Mouse (Mus musculus) liver, embryonic 13.5 days (tissue): ENCODE measurements around the gene H2al1e. TPM values are rescaled to one million over a fixed set of nuclear protein-coding genes. Genes with fewer than 3 reads are reported as not detected.
"Not testable (repeated sequence)": the region's sequence is repeated elsewhere in the genome, so short reads cannot be mapped to it uniquely, and the experiment has no call there.

ENCODE experiments used
- ATAC-seq: fragments of 200-750 bp; cut with Nextera tagmentation; 2 replicates; pipeline ENCODE4 v1.8.0; 2017; ENCODE audit warnings: low read depth, mild to moderate bottlenecking, moderate number of reproducible peaks, moderate library complexity
- DNase-seq: peaks from one replicate; pipeline ENCODE4 v3.0.0; 2022
- H3K27ac ChIP-seq: fragments of 300-500 bp; sonication (generic); 2 replicates; pipeline ENCODE4 v1.5.1; 2015; ENCODE audit warnings: moderate library complexity, mild to moderate bottlenecking, inconsistent platforms
- H3K27me3 ChIP-seq: fragments of 300-500 bp; sonication (generic); 2 replicates; pipeline ENCODE4 v1.6.1; 2015; ENCODE audit warnings: mild to moderate bottlenecking, inconsistent platforms
- H3K36me3 ChIP-seq: fragments of 300-500 bp; sonication (generic); 2 replicates; pipeline ENCODE4 v1.6.1; 2015; ENCODE audit warnings: mild to moderate bottlenecking, inconsistent platforms
- H3K4me1 ChIP-seq: fragments of 300-500 bp; sonication (generic); replicated peaks from 2 replicates; pipeline ENCODE4 v1.6.1; 2015; ENCODE audit warnings: inconsistent platforms
- H3K4me2 ChIP-seq: fragments of 300-500 bp; sonication (generic); 2 replicates; pipeline ENCODE4 v1.6.1; 2015; ENCODE audit warnings: inconsistent platforms, mild to moderate bottlenecking, moderate library complexity
- H3K4me3 ChIP-seq: fragments of 300-500 bp; sonication (generic); replicated peaks from 2 replicates; pipeline ENCODE4 v1.5.1; 2015; ENCODE audit warnings: mild to moderate bottlenecking, inconsistent platforms
- H3K9ac ChIP-seq: fragments of 300-500 bp; sonication (generic); 2 replicates; pipeline ENCODE4 v1.6.1; 2015; ENCODE audit warnings: mild to moderate bottlenecking, inconsistent platforms
- H3K9me3 ChIP-seq: fragments of 300-500 bp; sonication (generic); replicated peaks from 2 replicates; pipeline ENCODE4 v1.6.1; 2016; ENCODE audit warnings: inconsistent platforms
- WGBS: fragments of 180-500 bp; shearing (Covaris S2); methylation state at CpG from one replicate; pipeline ENCODE4 v1.1.7; 2015; ENCODE audit not compliant: insufficient replicate concordance; 5-methylcytosine and 5-hydroxymethylcytosine counted together
- polyA plus RNA-seq: library from polyadenylated mRNA; unstranded; fragments of >200 nt; fragmentation: Nextera tagmentation; extraction: Ambion mirVana; gene quantifications from 2 replicates; pipeline ENCODE4 v1.2.1, GENCODE M21; 2015

Gene H2al1e
- polyA plus RNA-seq: not detected in 2 replicates

- H3K4me1 ChIP-seq, H3K27me3 ChIP-seq, H3K27ac ChIP-seq, DNase-seq, H3K9me3 ChIP-seq, H3K4me3 ChIP-seq, H3K36me3 ChIP-seq, ATAC-seq, H3K4me2 ChIP-seq, H3K9ac ChIP-seq: not testable (repeated sequence)
- no CpG with 5 or more reads among the region's 3 CpGs for WGBS
Observed at GRCm38 (mm10) chrX:11311634-11312033, at the start of gene H2al1e. TSS of gene H2al1e (plus strand) at chrX:11311934.

DNA sequence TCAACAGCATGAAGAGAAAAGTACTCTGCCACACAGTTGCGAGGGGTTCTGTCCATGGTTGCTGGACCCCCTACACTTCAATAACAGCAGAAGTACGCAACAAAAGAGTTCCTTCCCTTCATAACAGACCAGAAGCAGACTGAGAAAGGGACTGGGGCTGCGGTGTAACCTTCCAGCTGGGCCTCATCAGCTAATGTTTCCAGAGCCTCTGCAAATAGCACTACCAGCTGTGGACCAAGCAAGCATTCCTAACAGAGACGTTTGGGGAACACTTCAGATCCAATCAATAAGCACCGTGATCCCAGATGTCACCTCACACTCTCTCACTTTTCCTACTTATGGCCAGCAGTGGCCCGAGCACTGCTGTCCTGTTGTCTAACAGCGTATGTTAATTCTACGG lies 46.8 kb upstream of the H2al1e start:
- H3K4me2 ChIP-seq: no peak overlapping the region
- H3K36me3 ChIP-seq: no peaks in the 10 kb centered on the region
- no peaks in the 10 kb centered on the region; the same call in 1 of the 2 replicates for H3K27me3 ChIP-seq
- H3K9ac ChIP-seq: no peak overlapping the region
- H3K27ac ChIP-seq: no peak overlapping the region
- no peaks in the 10 kb centered on the region for H3K4me1 ChIP-seq
- DNase-seq (no peak), ATAC-seq (no peak)
- 61% methylated on average over 8 of the region's 8 CpGs for WGBS
- no peak overlapping the region for H3K4me3 ChIP-seq
- H3K9me3 ChIP-seq: no peaks in the 10 kb centered on the region

DNA sequence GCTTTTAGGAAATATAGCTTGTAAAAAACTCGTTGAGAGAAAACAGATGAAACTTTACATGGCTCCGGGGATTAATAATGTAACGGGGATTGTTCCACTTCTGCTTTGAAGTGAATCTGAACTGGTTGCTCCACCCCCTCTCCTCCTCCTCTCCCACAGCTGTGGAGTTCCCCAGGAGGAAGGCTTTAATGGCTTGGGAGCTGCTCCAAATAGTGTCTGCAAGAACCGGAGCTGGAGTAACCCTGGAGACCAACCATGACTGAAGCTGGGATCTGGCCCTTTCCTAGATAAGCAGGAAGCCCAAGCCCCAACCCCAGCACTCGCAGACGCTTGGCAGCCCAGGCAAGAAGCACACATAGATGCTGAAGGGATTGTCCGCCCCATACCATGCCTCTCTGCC lies 43.9 kb upstream of the H2al1e start:
- Histone ChIP-seq H3K36me3 (no peaks in the 10 kb centered on the region), H3K27me3 (no peaks in the 10 kb centered on the region; the same call in 1 of the 2 replicates), H3K27ac (no peak overlapping the region), H3K9ac (no peak overlapping the region), H3K4me2 (no peak overlapping the region), H3K4me3 (no peak overlapping the region), H3K9me3 (no peaks in the 10 kb centered on the region), H3K4me1 (no peaks in the 10 kb centered on the region)
- ATAC-seq (no peak), DNase-seq (no peak)
- WGBS: 54% methylated on average over 7 of the region's 7 CpGs

DNA sequence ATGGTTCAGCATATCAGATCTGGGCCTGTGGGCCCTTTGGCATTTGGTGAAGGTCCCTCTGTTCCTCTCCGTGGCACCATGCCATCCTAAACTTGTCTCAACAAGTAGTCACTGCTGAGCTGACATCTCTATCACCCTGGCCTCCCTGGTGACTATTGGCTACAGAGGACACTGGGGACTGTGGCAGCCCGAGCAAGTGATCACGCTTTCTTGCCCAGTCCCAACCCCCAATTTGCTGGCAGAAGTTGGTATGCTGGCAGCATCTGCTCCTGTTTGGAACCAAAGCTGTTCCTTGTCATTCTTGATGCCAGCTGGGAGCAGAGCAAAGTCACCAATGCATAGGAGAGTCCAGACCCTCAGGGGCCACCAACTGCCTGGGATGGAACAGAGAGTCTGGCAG lies 42.7 kb upstream of the H2al1e start:
- no peaks in the 10 kb centered on the region for H3K36me3 ChIP-seq
- H3K4me2 ChIP-seq: no peak overlapping the region
- no peak overlapping the region for H3K27ac ChIP-seq
- H3K9ac ChIP-seq: no peak overlapping the region
- H3K9me3 ChIP-seq: no peaks in the 10 kb centered on the region
- ATAC-seq (no peak), DNase-seq (no peak)
- no peaks in the 10 kb centered on the region for H3K4me1 ChIP-seq
- 74% methylated on average over 3 of the region's 3 CpGs for WGBS
- H3K27me3 ChIP-seq: no peaks in the 10 kb centered on the region; the same call in 1 of the 2 replicates
- H3K4me3 ChIP-seq: no peak overlapping the region

DNA sequence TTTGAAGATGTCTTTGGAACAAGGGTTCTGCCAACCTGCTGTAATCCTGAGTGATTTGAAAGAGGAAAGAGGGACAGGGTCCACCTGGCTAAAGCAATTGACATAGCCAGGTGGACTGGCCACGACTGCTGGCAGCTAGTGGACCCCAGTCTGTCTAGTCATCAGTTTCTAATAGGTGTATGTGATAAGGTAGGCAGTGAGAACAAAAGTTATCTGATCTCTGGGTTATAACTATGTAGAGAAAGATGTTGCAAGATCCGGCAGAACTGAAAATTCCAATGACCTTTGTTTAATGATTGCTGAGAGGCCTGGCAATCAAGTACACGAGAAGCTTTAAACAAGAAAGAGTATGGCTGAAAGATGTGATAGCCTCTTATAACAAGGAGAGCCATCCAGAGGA lies 38.5 kb upstream of the H2al1e start:
- Histone ChIP-seq H3K36me3 (no peaks in the 10 kb centered on the region), H3K9ac (no peak overlapping the region), H3K9me3 (no peaks in the 10 kb centered on the region), H3K4me1 (no peaks in the 10 kb centered on the region), H3K4me2 (no peak overlapping the region), H3K27me3 (no peaks in the 10 kb centered on the region), H3K4me3 (no peak overlapping the region), H3K27ac (no peak overlapping the region)
- ATAC-seq (no peak), DNase-seq (no peak)
- 49% methylated on average over 3 of the region's 3 CpGs for WGBS

DNA sequence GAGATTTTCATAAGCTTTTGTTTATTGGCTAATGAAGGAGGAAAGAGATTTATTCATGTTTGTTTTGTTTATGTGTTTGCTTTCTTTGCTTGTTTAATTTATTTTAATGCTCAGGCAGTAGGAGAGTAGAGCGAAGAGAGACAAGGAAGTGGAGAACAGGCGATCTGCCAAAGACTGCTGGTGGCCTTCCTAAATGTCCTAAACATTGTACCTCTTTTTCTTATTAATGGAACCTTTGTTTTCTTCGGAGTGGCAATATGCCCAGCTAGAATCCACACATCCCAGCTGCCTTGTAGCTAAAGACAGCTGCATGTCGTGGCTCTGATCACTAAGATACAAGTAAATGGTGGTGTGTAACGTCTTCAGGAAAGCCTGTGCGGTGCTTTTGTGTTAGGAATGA lies 34.7 kb upstream of the H2al1e start:
- Histone ChIP-seq H3K9ac (no peak overlapping the region), H3K4me2 (no peak overlapping the region), H3K4me3 (no peak overlapping the region), H3K27me3 (no peaks in the 10 kb centered on the region), H3K9me3 (no peaks in the 10 kb centered on the region), H3K36me3 (no peaks in the 10 kb centered on the region), H3K27ac (no peak overlapping the region), H3K4me1 (no peaks in the 10 kb centered on the region)
- 57% methylated on average over 6 of the region's 6 CpGs for WGBS
- ATAC-seq: no peak
- no peak for DNase-seq

GRCm38 (mm10) chrX:11280741-11281140 lies 31.0 kb upstream of the H2al1e start:
- Histone ChIP-seq H3K9ac (no peak overlapping the region), H3K27me3 (no peaks in the 10 kb centered on the region), H3K9me3 (no peaks in the 10 kb centered on the region), H3K36me3 (no peaks in the 10 kb centered on the region), H3K4me1 (no peaks in the 10 kb centered on the region), H3K4me2 (no peak overlapping the region), H3K27ac (no peak overlapping the region), H3K4me3 (no peak overlapping the region)
- no peak for ATAC-seq
- no peak for DNase-seq
- 39% methylated on average over 2 of the region's 2 CpGs for WGBS

DNA sequence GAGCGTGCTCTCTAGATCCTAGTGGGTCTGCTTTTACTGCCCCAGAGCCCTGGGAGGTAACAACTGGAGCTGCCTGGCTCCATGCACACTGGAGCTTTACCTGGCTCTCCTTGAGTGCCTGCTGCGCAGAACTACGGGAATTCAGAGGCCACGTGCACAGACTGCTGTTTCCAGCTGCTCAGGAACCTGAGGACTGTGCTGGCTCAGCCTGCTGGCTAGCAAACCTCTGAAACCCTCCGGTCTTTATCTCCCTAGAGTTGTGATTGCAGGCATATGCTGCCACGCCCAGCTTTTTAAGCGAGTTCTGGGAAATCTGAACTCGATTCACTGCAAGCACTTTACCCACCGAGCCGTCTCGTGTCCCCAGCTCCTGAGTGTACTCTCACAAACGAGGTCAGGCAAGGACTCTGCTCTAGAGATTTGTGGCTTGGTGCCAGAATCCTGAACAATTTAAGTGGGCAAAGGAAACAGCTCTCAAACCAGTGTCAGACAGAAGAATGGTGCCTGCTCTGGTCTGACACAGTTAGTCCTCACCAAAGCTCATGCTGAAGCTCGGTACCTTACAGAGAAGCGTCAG lies 23.3 kb upstream of the H2al1e start:
- Histone ChIP-seq H3K27me3 (no peaks in the 10 kb centered on the region), H3K9me3 (no peaks in the 10 kb centered on the region), H3K4me2 (no peak overlapping the region), H3K27ac (no peak overlapping the region), H3K4me1 (no peaks in the 10 kb centered on the region), H3K9ac (no peak overlapping the region), H3K4me3 (no peak overlapping the region), H3K36me3 (no peaks in the 10 kb centered on the region)
- WGBS: 53% methylated on average over 14 of the region's 14 CpGs
- ATAC-seq (no peak), DNase-seq (no peak)

- Histone ChIP-seq H3K36me3 (no peaks in the 10 kb centered on the region), H3K27ac (no peak overlapping the region), H3K4me2 (no peak overlapping the region), H3K4me3 (no peak overlapping the region), H3K4me1 (no peaks in the 10 kb centered on the region), H3K9ac (no peak overlapping the region), H3K9me3 (no peaks in the 10 kb centered on the region), H3K27me3 (no peaks in the 10 kb centered on the region)
- DNase-seq (no peak), ATAC-seq (no peak)
- WGBS: 43% methylated on average over 4 of the region's 4 CpGs
Observed at GRCm38 (mm10) chrX:11289244-11289643, 22.5 kb upstream of the H2al1e start.

DNA sequence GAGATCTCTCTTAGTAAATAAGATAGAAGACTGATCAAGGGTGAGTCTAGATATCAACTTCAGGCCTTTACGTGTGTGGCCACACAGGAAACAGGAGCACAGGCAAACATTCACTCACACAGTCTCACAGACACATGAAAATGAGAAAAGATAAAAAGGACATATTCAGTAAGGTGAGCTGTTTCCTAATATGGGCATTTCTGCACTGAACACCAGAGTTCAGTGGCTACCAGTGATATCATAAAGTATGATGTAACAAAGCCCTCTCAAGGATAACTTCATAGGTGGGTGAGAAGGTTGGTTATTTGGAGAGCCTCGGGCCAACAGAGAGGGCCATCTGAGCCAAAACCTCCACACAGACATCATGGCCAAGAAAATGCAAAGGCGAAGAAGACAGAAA lies 12.8 kb upstream of the H2al1e start, which contains the start of gene H2al1a:
Gene H2al1a (plus strand): TSS at position 301 of the 400 bp plus-strand sequence.
- not testable (repeated sequence) for H3K9me3 ChIP-seq, DNase-seq, H3K27me3 ChIP-seq, H3K36me3 ChIP-seq, H3K4me3 ChIP-seq, H3K4me2 ChIP-seq, H3K9ac ChIP-seq, ATAC-seq, H3K27ac ChIP-seq, H3K4me1 ChIP-seq
- WGBS: no CpG with 5 or more reads among the region's 3 CpGs

DNA sequence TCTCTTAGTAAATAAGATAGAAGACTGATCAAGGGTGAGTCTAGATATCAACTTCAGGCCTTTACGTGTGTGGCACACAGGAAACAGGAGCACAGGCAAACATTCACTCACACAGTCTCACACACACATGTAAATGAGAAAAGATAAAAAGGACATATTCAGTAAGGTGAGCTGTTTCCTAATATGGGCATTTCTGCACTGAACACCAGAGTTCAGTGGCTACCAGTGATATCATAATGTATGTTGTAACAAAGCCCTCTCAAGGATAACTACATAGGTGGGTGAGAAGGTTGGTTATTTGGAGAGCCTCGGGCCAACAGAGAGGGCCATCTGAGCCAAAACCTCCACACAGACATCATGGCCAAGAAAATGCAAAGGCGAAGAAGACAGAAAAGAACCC lies 9.6 kb upstream of the H2al1e start, which contains the start of gene H2al1b:
Gene H2al1b (plus strand): TSS at position 301 of the 400 bp plus-strand sequence.
- not testable (repeated sequence) for H3K27me3 ChIP-seq

DNA sequence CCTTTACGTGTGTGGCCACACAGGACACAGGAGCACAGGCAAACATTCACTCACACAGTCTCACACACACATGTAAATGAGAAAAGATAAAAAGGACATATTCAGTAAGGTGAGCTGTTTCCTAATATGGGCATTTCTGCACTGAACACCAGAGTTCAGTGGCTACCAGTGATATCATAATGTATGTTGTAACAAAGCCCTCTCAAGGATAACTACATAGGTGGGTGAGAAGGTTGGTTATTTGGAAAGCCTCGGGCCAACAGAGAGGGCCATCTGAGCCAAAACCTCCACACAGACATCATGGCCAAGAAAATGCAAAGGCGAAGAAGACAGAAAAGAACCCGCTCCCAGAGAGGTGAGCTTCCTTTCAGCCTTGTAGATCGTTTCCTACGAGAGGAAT lies 6.4 kb upstream of the H2al1e start, which contains the start of gene H2al1c:
Gene H2al1c (plus strand): TSS at position 301 of the 400 bp plus-strand sequence.
- WGBS: 66% methylated on average over 2 of the region's 6 CpGs
- H3K9ac ChIP-seq, DNase-seq, H3K27me3 ChIP-seq, H3K4me2 ChIP-seq, H3K36me3 ChIP-seq, H3K27ac ChIP-seq, H3K4me1 ChIP-seq, ATAC-seq, H3K4me3 ChIP-seq, H3K9me3 ChIP-seq: not testable (repeated sequence)

More for the DNA sequence above, 9.6 kb upstream of the H2al1e start, which contains the start of gene H2al1b:
- not testable (repeated sequence) for ATAC-seq, H3K4me3 ChIP-seq, H3K4me2 ChIP-seq, DNase-seq, H3K27ac ChIP-seq, H3K4me1 ChIP-seq, H3K36me3 ChIP-seq, H3K9me3 ChIP-seq, H3K9ac ChIP-seq
- WGBS: 88% methylated on average over 1 of the region's 3 CpGs
